ENCODE assay signal across 25 mouse cellular contexts in genomic region chr16:22417931-22418330, GRCm38 (mm10). TPM values are rescaled to one million over a fixed set of nuclear protein-coding genes. Genes with fewer than 3 reads are reported as not detected.
DNase-seq lines count a peak whose midpoint lies in the region; ATAC-seq and TF ChIP-seq lines count a peak whose summit lies in the region.
"Had no signal": no experiment of that assay in that cellular context is flagged by ENCODE, and none has a peak within 500 bp of the region (broad histone marks: within the 10 kb centered on the region; RNA-seq: fewer than 3 reads in every experiment).

No protein-coding gene starts in this region.

- no peak overlapping the region for H3K4me3 ChIP-seq in layer of hippocampus, adult 2 months
- no peak overlapping the region for H3K4me3 ChIP-seq in left cerebral cortex, adult 2 months
- H3K4me3 ChIP-seq: heart, embryonic 12.5 days; hindbrain, embryonic 10.5 days; intestine, embryonic 15.5 days; limb, embryonic 12.5 days; liver, embryonic 12.5 days had no signal

- peak overlapping the region; percentile 28; the same call in 1 of the 2 replicates for H3K27ac ChIP-seq in layer of hippocampus, adult 2 months
- H3K27ac ChIP-seq in left cerebral cortex, adult 2 months = peak overlapping the region; percentile 63
- H3K27ac ChIP-seq: hindbrain, embryonic 10.5 days; intestine, embryonic 15.5 days; limb, embryonic 12.5 days; liver, embryonic 12.5 days had no signal

- no peak for TF ChIP-seq CTCF in layer of hippocampus, adult 2 months (conservative IDR thresholded peaks at IDR 0.05)
- TF ChIP-seq CTCF in left cerebral cortex, adult 2 months (IDR thresholded peaks at IDR 0.05) = no peak

- intact Hi-C loops in left cerebral cortex, adult 2 months (cut with DNase I) = loop anchor here (5.0 kb wide), 1 partner anchor 129 kb away; no protein-coding TSS in a partner anchor

- ATAC-seq in erythroid progenitor cell, adult 5-6 weeks (replicated peaks; ENCODE audit: low FRiP score, poor library complexity, severe bottlenecking) = no peak
- ATAC-seq: forebrain, embryonic 14.5 days; hindbrain, embryonic 16.5 days; intestine, embryonic 15.5 days; liver, embryonic 12.5 days had no signal

- peak in 1 of 2 experiments; percentile 34 for DNase-seq in layer of hippocampus, adult 2 months (ENCODE audit: low spot score in 2 of 2)
- no peak for DNase-seq in layer of hippocampus, adult 9-10 months (ENCODE audit: low spot score)
- peak; percentile 56 to 71 for DNase-seq in right cerebral cortex, adult 2 months (ENCODE audit: low spot score in 2 of 2)
- no peak for DNase-seq in right cerebral cortex, postnatal 10 days (ENCODE audit: low spot score in 2 of 2)
- peak in 1 of 2 experiments; percentile 53 for DNase-seq in left cerebral cortex, adult 2 months (ENCODE audit: extremely low spot score in 1 of 2, low spot score in 2 of 2)
- no peak for DNase-seq in urinary bladder, postnatal 25 days (ENCODE audit: low spot score)
- DNase-seq: adrenal gland, postnatal 10 days; B cell, adult 2 months; cerebellum, adult 8-10 months; gastrocnemius, postnatal 25 days; heart, adult 18-20 months; heart, postnatal 10 days; kidney, adult 8-10 months; kidney, postnatal 10 days; lung, adult 18-20 months; lung, postnatal 10 days; thymus, adult 2 months had no signal

RNA-seq across cellular contexts. Expression of gene Etv5, which starts 21.6 kb away (rescaled TPM):
- 10 to 100 TPM; 44.8 to 45.4 TPM for total RNA-seq in layer of hippocampus, adult 2 months (2021)
- 10 to 100 TPM; 94.7 to 97.5 TPM for total RNA-seq in left cerebral cortex, adult 2 months (2021)
- total RNA-seq in erythroid progenitor cell, adult 5-6 weeks (2015; ENCODE audit: low replicate concordance) = 1.8 and 21.4 TPM in 2 replicates
- 0.39 and 0.45 TPM in 2 replicates for total RNA-seq in erythroid progenitor cell, adult 5-6 weeks (2017; ENCODE audit: low replicate concordance)

Comparison
In these comparisons a context has a peak if more than half of its experiments do, and no peak if none do; other contexts are left out.
1. DNase-seq: peak in right cerebral cortex, adult 2 months (2 of 2); none in layer of hippocampus, adult 9-10 months (single experiment), right cerebral cortex, postnatal 10 days (0 of 2) and urinary bladder, postnatal 25 days (single experiment).